Mouse (Mus musculus) left cerebral cortex, adult 8-10 months (tissue): ENCODE measurements around the gene E2f1. TPM values are rescaled to one million over a fixed set of nuclear protein-coding genes. Genes with fewer than 3 reads are reported as not detected.

Experiments
- total RNA-seq, 4 experiments: library from RNA; stranded (reverse); gene quantifications; 2 replicates each; pipeline ENCODE4 v1.2.4; 2022

Gene E2f1
- total RNA-seq, 4 experiments from 2014 or later: 10.5 to 13.9 (median 13.1) TPM

Other genes with a start within 250 kb of the E2f1 start
- 10 to 100 TPM; 11.9 to 18.9 (median 15.1) TPM for gene Cdk5rap1, start 196.9 kb downstream of the E2f1 start, total RNA-seq
- gene Snta1, start 161.8 kb downstream of the E2f1 start, total RNA-seq: 10 to 100 TPM; 30.9 to 34.4 (median 32.2) TPM
- 10 to 100 TPM; 46.3 to 57.2 (median 52.1) TPM for gene Cbfa2t2, start 133.4 kb downstream of the E2f1 start, total RNA-seq
- under 1 TPM in 3 of 4 experiments, not detected in 1; 0.57 to 0.87 (median 0.76) TPM for gene 1700003F12Rik, start 22.8 kb downstream of the E2f1 start, total RNA-seq
- not detected for gene Actl10, start 18.1 kb downstream of the E2f1 start, total RNA-seq
- 10 to 100 TPM; 76.7 to 90.9 (median 82.4) TPM for gene Necab3, start 11.0 kb downstream of the E2f1 start, total RNA-seq
- gene Pxmp4, start 33.8 kb upstream of the E2f1 start, total RNA-seq: 10 to 100 TPM; 13.2 to 15.2 (median 14.1) TPM
- gene Zfp341, start 43.4 kb upstream of the E2f1 start, total RNA-seq: 10 to 100 TPM in 3 of 4 experiments, 1 to 10 TPM in 1; 9.5 to 10.9 (median 10.2) TPM
- gene 4930519P11Rik, start 43.5 kb upstream of the E2f1 start, total RNA-seq: not detected
- 100 to 1,000 TPM; 201 to 231 (median 219) TPM for gene Chmp4b, start 81.8 kb upstream of the E2f1 start, total RNA-seq
- not detected for gene Gm14214, start 200.1 kb upstream of the E2f1 start, total RNA-seq
- 100 to 1,000 TPM in 3 of 4 experiments, 10 to 100 TPM in 1; 98.0 to 109 (median 104) TPM for gene Raly, start 221.2 kb upstream of the E2f1 start, total RNA-seq
- not detected for gene a, start 221.5 kb upstream of the E2f1 start, total RNA-seq